Mouse (Mus musculus): ENCODE results near the gene P2ry14.

DNA sequence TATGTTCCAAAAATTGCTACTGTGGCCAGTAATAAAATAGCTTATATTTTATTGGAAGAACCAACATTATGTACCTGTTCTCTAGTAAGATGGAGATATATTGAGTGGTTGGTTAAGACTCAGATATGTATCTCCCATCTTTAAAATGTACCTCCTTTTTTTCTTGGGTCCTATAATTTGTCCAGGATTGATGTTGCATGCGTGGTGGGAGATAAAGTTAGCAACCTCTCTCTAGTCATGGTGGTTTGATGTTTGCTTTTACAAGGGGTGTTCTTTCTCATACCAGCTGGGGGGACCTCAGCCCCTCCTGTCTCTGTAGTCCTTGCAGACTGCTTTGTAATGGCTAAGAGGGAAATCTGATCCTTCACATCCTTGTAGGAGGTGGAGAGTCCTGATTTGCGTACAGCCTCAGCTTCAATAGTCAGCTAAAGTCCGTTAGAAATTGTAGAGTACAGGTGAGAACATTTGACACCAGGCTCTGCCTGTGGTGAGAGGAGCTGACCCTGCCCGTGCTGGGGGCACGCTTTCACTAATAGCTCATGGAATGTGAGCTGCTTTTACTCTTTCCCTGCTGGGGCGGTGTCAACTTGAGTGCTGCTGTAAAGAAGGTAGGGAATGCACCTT is 73.0 kb downstream of the P2ry14 start:
- TF ChIP-seq EP300 (IDR thresholded peaks at IDR 0.05; ENCODE audit: low read depth in 1 of 2, low read length in 2 of 2): no peak
- TF ChIP-seq MAZ (IDR thresholded peaks at IDR 0.05; ENCODE audit: low read depth, low read length): no peak
- no peak for TF ChIP-seq POLR2A (IDR thresholded peaks at IDR 0.05; ENCODE audit: control insufficient read depth in 1 of 2, insufficient read depth in 1 of 2, low read depth in 1 of 2, low read length in 2 of 2, poor library complexity in 1 of 2)
- TF ChIP-seq ZC3H11A (IDR thresholded peaks at IDR 0.05; ENCODE audit: low read depth, low read length): no peak
- TF ChIP-seq MXI1 (IDR thresholded peaks at IDR 0.05; ENCODE audit: low read depth, low read length): no peak
- no peak for TF ChIP-seq CTCF (IDR thresholded peaks at IDR 0.05 in 2 of 3, conservative IDR thresholded peaks at IDR 0.05 in 1 of 3; ENCODE audit: control insufficient read depth in 1 of 3, insufficient read depth in 1 of 3, low read depth in 2 of 3, low read length in 3 of 3, poor library complexity in 1 of 3, severe bottlenecking in 1 of 3)
- TF ChIP-seq ZKSCAN1 (IDR thresholded peaks at IDR 0.05; ENCODE audit: low read depth, low read length): no peak
- TF ChIP-seq GATA1 (IDR thresholded peaks at IDR 0.05; ENCODE audit: low read depth, low read length): no peak
- TF ChIP-seq E2F4 (IDR thresholded peaks at IDR 0.05; ENCODE audit: borderline replicate concordance, low read depth, low read length): no peak
